Mouse (Mus musculus) erythroblast, adult 5-6 weeks (primary cell): ENCODE measurements around the gene Prkcz. TPM values are rescaled to one million over a fixed set of nuclear protein-coding genes. Genes with fewer than 3 reads are reported as not detected.

Source experiments
- ATAC-seq: replicated peaks from 2 replicates; pipeline ENCODE4 v1.8.0; 2016; ENCODE audit warnings: moderate number of reproducible peaks, mild to moderate bottlenecking, moderate TSS enrichment, inconsistent platforms; ENCODE audit not compliant: poor library complexity, low FRiP score, severe bottlenecking
- total RNA-seq, 2 experiments: library from RNA; stranded (forward) in 1 of 2; stranded (reverse) in 1 of 2; fragments of 150-400 nt in 1 of 2; fragments of 200-764, 138-1000 nt in 1 of 2; gene quantifications; 2 replicates each; pipeline versions ENCODE4 v1.2.3 to v1.2.4; 2015 to 2017; ENCODE audit warnings: low replicate concordance in 2 of 2

Gene Prkcz
- total RNA-seq, 2 experiments from 2014 or later, result 1.9 TPM; not detected in 1

DNA sequence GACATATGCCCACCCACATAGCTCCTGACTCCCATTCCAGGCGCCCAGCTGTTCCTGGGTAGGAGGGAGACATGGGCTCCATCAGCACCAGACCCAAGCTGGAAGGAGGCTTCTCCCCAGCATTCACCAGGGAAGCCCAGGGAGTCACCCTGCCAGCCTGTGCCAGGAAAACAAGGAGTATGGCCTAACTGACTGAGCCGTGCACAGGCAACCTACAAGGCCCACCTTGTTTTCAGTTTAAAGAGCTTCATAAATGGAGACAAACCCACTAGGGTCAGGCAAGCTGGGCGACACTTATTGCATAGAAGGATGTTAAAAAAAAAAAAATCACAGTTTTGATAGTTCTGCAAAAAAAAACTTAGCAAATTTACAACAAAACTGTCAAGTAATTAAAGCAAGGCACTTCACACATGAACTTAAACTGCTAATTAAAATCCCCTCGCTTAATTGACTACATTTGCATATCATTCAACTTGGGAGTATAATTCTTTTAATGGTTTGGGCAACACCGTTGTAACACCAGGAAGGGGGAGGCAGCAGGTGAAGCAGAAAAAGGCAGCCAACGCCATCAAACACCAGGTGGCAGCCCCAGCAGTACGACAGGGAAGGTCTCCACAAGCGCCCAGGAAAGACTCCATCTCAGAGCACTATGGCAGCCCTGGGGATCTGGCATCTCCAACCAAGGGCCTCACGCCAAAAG lies 148.0 kb downstream of the Prkcz start:
- no peak for ATAC-seq

Other genes with a start within 250 kb of the Prkcz start
- 8.8 and 10.8 TPM in 2 replicates for gene Ski, start 138.8 kb downstream of the Prkcz start, total RNA-seq (2015; ENCODE audit: low replicate concordance)
- 2.8 and 3.4 TPM in 2 replicates for gene Ski, start 138.8 kb downstream of the Prkcz start, total RNA-seq (2017; ENCODE audit: low replicate concordance)
- gene Faap20, start 111.6 kb downstream of the Prkcz start, total RNA-seq (2015; ENCODE audit: low replicate concordance), result 5.4 and 8.1 TPM in 2 replicates
- 2.9 and 3.5 TPM in 2 replicates for gene Faap20, start 111.6 kb downstream of the Prkcz start, total RNA-seq (2017; ENCODE audit: low replicate concordance)
- not detected in 2 replicates for gene Gabrd, start 36.8 kb upstream of the Prkcz start, total RNA-seq (2015; ENCODE audit: low replicate concordance)
- not detected in 2 replicates for gene Gabrd, start 36.8 kb upstream of the Prkcz start, total RNA-seq (2017; ENCODE audit: low replicate concordance)
- gene Cfap74, start 47.8 kb upstream of the Prkcz start, total RNA-seq (2015; ENCODE audit: low replicate concordance), result not detected in 2 replicates
- 0.56 TPM in 1 of 2 replicates, not detected in the other for gene Cfap74, start 47.8 kb upstream of the Prkcz start, total RNA-seq (2017; ENCODE audit: low replicate concordance)
- gene Tmem52, start 107.8 kb upstream of the Prkcz start, total RNA-seq (2015; ENCODE audit: low replicate concordance), result not detected in 2 replicates
- gene Tmem52, start 107.8 kb upstream of the Prkcz start, total RNA-seq (2017; ENCODE audit: low replicate concordance), result not detected in 2 replicates
- gene Gnb1, start 130.0 kb upstream of the Prkcz start, total RNA-seq (2015; ENCODE audit: low replicate concordance), result 42.4 and 62.8 TPM in 2 replicates
- gene Gnb1, start 130.0 kb upstream of the Prkcz start, total RNA-seq (2017; ENCODE audit: low replicate concordance), result 18.8 and 34.2 TPM in 2 replicates
- 42.3 and 46.2 TPM in 2 replicates for gene Nadk, start 201.0 kb upstream of the Prkcz start, total RNA-seq (2015; ENCODE audit: low replicate concordance)
- 27.5 and 27.6 TPM in 2 replicates for gene Nadk, start 201.0 kb upstream of the Prkcz start, total RNA-seq (2017; ENCODE audit: low replicate concordance)
- gene Slc35e2, start 240.1 kb upstream of the Prkcz start, total RNA-seq (2015; ENCODE audit: low replicate concordance), result 10.4 and 13.8 TPM in 2 replicates
- gene Slc35e2, start 240.1 kb upstream of the Prkcz start, total RNA-seq (2017; ENCODE audit: low replicate concordance), result 7.6 and 13.2 TPM in 2 replicates